Mouse (Mus musculus): ENCODE measurements around the gene Ppy.

Ppy gene

GRCm38 (mm10) chr11:102101219-102101618, at the start of gene Ppy:
TSS of gene Ppy (minus strand) at chr11:102101319.
- DNase-seq (ENCODE audit: low read depth): no peak

DNA sequence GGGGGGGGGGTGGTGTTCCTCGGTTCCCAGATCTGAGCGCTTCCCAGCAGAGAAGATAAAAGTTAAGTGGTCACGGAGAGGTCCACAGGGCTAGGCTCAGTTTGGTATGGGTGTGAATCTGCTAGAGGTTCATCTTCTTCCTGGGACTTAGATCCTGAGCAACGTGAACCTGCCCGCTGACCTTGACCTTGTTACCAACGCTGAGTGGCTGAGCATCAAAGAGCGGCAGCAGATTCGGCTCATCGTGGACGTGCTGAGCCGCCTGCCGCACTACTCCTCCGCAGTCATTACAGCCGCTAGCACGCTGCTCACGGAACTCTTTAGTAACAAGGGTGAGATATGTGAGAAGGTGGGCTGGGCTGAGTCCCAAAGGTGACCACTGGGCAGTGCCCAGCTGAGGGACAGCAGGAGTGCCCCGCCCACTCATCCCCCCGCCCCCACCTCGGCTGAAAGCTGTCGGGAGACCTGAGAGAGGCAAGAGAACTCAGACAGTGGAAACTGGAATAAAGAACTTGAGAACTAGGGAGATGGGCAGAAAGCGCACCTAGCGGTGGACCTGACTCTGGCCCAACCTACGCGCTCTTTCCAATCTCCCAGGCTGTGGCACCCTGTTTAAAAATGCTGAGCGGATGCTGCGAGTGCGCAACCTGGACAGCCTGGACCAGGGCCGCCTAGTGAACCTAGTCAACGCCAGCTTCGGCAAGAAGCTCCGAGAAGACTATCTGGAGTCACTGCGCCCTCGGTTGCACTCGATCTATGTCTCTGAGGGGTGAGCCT, 46.3 kb upstream of the Ppy start:
- DNase-seq (ENCODE audit: low read depth): no peak

- DNase-seq (ENCODE audit: low read depth): no peak
Observed at GRCm38 (mm10) chr11:102146531-102146930, 45.4 kb upstream of the Ppy start.

DNA sequence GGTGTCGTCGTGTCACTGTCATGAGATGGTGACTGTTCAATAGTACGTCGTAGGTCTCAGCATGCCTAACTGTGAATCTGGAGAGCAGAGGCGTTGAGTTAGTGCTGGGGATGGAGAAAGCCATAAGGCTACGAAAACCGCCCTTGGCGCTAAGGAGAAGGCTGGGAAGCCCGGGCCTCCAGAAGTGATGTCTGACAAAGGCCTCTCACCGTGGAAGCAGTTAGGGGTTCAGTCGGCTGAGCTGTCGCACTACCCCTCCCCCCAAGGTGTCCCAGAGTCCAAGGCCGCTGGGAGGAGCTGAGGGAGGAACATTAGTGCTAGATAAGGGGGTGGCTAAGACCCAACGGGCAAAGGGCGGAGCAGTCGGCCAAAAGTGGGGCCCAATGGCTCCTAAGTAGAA, 44.9 kb upstream of the Ppy start:
- DNase-seq (ENCODE audit: low read depth): no peak

DNA sequence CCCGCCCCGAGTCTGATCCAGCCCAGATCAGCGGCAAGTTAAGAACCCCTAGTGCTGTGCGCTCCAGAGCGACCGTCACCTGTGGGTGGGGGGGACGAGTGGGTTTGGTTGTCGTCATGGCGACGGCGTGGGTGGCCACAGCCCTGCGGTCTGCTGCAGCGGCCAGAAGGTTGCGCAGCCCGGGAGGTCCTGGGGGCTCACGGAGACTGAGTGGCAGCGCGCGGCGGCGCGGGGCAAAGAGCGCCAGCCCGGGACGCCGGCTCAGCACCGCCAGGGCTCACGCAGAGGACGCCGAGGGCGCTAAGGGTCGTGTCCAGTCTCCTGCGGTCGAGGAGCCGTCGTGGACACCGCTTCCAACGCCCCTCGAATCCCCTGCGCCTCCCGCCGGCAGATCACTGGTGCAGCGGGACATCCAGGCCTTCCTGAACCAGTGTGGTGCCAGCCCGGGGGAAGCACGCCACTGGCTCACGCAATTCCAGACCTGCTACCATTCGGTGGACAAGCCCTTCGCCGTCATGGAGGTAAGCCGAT, 44.4 kb upstream of the Ppy start, which contains the start of gene Nags:
Nags (plus strand) TSS at position 43 of the 531 bp plus-strand sequence.
- DNase-seq (ENCODE audit: low read depth): no peak

GRCm38 (mm10) chr11:102144957-102145470, 43.9 kb upstream of the Ppy start:
- no peak for DNase-seq (ENCODE audit: low read depth)

GRCm38 (mm10) chr11:102142355-102142754, 41.2 kb upstream of the Ppy start:
- no peak for DNase-seq (ENCODE audit: low read depth)

- peak; percentile 87 for DNase-seq (ENCODE audit: low read depth)
Observed at GRCm38 (mm10) chr11:102140508-102140907, 39.4 kb upstream of the Ppy start.

GRCm38 (mm10) chr11:102138447-102138740, 37.3 kb upstream of the Ppy start:
- peak; percentile 75 for DNase-seq (ENCODE audit: low read depth)

- peak; percentile 34 for DNase-seq (ENCODE audit: low read depth)
Observed at GRCm38 (mm10) chr11:102137625-102138446, 36.7 kb upstream of the Ppy start.

GRCm38 (mm10) chr11:102134516-102134915, 33.4 kb upstream of the Ppy start:
- DNase-seq (ENCODE audit: low read depth): no peak

DNA sequence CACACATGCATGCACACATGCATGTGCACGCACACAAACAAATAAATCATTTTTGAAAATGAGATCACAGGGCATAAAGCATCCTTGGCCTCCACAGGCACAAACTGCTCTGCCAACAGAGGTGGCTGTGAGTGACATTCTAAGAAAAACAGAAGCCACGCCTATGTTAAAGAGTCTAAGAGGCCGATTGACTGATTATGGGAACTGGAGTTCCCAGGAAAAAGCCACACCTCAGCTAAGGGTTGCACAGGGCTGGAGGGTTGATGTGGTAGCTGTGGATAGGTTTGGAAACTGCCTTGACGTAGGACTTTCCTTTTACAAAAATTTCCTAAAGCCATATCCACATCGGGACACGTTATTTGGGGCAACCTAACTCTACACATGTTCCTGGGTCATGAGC, 16.3 kb upstream of the Ppy start:
- no peak for DNase-seq (ENCODE audit: low read depth)

GRCm38 (mm10) chr11:102116241-102116640, 15.1 kb upstream of the Ppy start:
- DNase-seq (ENCODE audit: low read depth): no peak

- DNase-seq (ENCODE audit: low read depth): no peak
Observed at GRCm38 (mm10) chr11:102111576-102111975, 10.5 kb upstream of the Ppy start.

DNA sequence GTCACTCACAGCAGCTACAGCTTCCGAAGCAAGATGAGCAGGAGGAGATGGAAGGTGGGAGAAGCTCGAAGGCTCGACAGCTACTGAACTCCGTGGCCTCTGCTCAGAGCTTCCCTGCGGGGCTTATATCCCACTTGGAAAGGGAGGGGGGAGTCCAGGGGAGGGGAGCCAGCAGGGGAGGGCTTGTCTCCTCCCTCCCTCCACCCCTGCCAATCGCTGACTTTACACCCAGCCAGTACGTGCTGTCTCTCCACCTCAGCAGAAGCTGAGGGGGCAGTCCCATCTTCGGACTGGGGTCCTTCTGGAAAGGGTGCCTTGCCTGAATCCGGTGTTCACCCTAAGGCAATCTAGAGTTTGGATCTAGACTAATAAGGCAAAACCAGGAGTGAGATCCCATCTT, 6.6 kb upstream of the Ppy start, which contains the start of gene Pyy:
Pyy (minus strand) TSS at position 101 of the 400 bp plus-strand sequence.
- no peak for DNase-seq (ENCODE audit: low read depth)

GRCm38 (mm10) chr11:102106911-102107310, 5.8 kb upstream of the Ppy start:
- no peak for DNase-seq (ENCODE audit: low read depth)

- peak; percentile 75 for DNase-seq (ENCODE audit: low read depth)
Observed at GRCm38 (mm10) chr11:102102485-102103258, 1.6 kb upstream of the Ppy start.

DNA sequence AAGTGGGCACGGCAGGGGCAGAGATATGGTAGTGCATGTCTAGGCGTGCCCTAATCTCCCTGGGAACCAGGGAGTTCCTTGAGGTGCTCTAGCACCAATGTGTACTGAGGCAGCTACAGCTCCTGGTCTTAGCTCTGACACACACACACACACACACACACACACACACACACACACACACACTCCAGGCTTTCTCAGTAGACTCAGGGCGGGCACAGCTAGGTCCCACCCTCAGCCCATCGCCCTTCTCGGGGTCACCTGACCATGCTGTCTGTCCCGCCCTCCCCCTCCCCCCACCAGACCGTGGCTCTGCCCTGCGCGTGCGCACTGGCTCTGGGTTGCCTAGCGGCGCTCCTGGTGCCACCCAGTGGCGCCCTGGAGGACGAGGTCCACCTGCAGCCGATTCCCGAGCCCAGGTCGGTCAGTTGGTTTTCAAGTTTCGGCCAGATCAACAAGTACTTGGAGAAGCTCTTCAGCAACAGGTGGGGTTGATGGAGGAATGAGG, 4.2 kb downstream of the Ppy start:
- peak; percentile 85 for DNase-seq (ENCODE audit: low read depth)

GRCm38 (mm10) chr11:102096446-102096845, 4.7 kb downstream of the Ppy start:
- DNase-seq (ENCODE audit: low read depth): peak; percentile 33

- DNase-seq (ENCODE audit: low read depth): no peak
Observed at GRCm38 (mm10) chr11:102095676-102096075, 5.4 kb downstream of the Ppy start.

DNA sequence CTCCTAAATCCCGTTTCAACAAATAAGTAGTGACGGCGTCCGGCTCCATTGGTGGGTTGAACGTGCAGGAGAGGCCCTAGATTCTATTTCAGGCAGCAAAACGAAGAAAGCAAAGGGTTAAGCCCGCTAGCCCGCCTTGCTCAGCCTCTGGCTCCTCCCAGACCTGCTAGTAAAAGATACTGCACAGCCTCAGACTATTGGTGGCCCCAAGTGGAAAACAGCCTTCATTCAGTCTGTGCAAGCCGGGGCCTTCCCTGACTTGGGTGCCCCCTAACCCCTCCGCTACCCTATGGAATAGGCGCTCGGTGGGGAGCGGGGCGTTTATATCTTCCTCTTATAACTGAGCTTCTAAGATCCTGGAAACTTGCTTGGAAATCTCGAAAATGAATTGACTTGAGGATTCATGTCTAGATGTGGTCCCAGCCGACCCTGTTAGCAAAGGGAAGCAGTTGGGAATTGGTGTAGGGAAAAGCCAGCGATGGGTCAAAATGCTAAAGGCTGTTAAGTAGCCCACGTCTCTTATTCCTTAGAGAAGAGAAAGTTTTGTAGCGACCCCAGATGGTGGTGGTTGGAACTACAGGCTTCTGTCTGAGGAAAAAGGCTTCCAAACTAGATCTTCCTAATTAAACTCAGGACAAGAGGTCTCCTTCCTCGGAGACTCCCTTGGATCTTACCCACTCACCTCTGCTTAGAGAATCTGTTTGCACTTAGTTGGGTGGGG, 11.9 kb downstream of the Ppy start:
- peak; percentile 89 for DNase-seq (ENCODE audit: low read depth)
